Mouse (Mus musculus) urinary bladder, postnatal 10 days (tissue): ENCODE measurements around the gene Wdr38.
"Not testable (repeated sequence)": the region's sequence is repeated elsewhere in the genome, so short reads cannot be mapped to it uniquely, and the experiment has no call there.

Experiments
- DNase-seq: peaks from one replicate; pipeline ENCODE4 v3.0.0; 2022; ENCODE audit warnings: low spot score

Gene Wdr38

GRCm38 (mm10) chr2:38992452-38992851, 4.8 kb upstream of the Wdr38 start:
- DNase-seq, result no peak

GRCm38 (mm10) chr2:38999381-38999780, 2.1 kb downstream of the Wdr38 start:
- no peak for DNase-seq

GRCm38 (mm10) chr2:38999910-39000586, 2.8 kb downstream of the Wdr38 start:
- no peak for DNase-seq

GRCm38 (mm10) chr2:39000587-39000919, 3.3 kb downstream of the Wdr38 start:
- DNase-seq, result no peak

GRCm38 (mm10) chr2:39001866-39002265, 4.6 kb downstream of the Wdr38 start:
- no peak for DNase-seq

- no peak for DNase-seq
These were observed 5.8 kb downstream of the Wdr38 start for GRCm38 (mm10) chr2:39003106-39003505.

DNA sequence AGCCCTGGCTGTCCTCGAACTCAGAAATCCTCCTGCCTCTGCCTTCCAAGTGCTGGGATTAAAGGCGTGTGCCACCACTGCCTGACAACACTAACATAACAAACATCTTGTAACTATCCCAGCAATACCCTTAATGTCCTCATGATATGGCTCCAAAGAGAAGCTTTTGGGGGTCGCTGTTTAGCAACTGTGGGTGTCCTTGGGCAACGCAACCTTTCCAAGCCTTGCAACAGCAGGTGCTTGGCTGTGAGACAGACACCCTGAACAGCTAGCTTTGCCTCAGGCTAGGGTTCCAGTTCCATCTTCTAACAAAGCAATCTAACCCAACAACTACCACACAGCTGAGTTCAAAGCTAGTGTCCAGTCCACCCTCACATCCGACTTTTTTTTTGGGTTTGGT, 6.2 kb downstream of the Wdr38 start:
- DNase-seq, result no peak

DNA sequence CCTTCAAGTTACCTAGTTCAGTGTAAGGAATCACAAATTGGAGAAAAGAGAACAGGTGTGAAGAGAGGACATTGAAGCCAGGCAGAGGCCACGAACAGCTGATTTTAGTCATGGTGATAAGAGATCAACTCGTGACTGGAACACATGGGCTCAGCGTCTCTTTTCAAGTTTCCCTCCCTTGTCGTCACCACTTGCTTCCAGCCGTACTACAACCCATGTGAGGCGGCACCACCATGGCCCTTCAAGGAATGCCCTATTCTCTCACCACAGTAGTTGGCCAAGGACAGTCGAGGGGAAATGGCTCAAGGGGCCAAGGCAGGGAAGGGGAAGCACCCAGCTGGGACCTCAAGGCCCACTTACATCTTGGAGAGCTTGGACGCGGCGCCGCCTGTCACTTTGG, 7.1 kb downstream of the Wdr38 start:
- DNase-seq, result no peak

DNA sequence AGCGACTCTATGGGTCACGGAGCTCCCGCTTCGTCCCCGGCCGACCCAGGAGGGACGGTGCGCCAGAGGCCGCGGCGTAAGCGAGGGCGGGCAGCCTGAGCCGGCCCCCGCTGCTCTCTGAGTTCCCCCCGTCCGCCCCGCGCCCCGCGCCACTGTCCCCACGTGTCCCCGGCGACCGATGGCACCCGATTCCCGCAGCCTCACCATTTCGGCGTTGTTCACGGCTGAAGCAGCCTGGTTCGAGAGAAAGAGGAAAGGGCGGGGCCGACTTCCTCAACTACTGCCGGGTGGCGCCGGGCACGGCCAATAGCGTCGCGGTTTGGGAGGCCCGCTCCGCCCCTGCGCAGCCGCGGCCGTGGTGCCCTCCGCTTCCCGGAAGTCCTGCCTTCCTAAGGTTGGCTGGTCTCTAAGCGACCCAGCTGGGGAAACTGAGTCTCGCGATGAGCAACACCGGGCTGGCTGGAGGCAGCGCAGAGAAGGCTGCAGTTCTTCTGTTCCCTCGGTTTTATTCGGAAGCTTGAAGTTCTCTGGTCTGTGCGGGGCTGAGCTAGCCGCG, 7.7 kb downstream of the Wdr38 start, which contains the start of gene Arpc5l:
Gene Arpc5l, plus strand, starts transcription at position 469 of the 556 bp plus-strand sequence.
- DNase-seq, result peak; percentile 66

- DNase-seq, result no peak
These were observed 8.4 kb downstream of the Wdr38 start, which contains the start of gene Rpl35 for GRCm38 (mm10) chr2:39005574-39006079. Gene Rpl35, minus strand, starts transcription at chr2:39005624.

DNA sequence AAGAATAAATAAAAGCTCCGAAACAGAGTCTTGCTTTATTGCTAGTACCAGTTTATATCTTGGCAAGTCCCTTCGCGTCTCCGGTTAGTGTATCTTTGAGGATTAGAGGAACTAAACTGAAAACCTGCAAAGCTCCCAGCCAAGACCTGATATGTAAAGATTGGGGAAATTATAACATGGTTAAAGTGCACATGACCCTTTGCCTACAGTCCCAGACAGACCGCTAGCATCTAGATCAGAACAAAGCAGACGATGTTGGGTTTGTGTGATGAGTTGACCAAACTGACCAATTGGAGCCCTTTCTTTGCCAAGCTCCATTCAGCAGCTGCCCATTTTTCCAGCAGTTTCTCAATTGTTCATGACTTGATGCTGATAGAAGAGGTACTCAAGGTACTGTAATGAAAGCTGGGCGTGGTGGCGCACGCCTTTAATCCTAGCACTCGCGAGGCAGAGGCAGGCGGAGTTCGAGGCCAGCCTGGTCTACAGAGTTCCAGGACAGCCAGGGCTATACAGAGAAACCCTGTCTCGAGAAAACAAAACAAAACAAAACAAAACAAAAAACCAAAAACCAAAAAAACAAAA, 9.0 kb downstream of the Wdr38 start:
- DNase-seq, result no peak

GRCm38 (mm10) chr2:39007865-39008264, 10.6 kb downstream of the Wdr38 start:
- DNase-seq, result peak; percentile 80

DNA sequence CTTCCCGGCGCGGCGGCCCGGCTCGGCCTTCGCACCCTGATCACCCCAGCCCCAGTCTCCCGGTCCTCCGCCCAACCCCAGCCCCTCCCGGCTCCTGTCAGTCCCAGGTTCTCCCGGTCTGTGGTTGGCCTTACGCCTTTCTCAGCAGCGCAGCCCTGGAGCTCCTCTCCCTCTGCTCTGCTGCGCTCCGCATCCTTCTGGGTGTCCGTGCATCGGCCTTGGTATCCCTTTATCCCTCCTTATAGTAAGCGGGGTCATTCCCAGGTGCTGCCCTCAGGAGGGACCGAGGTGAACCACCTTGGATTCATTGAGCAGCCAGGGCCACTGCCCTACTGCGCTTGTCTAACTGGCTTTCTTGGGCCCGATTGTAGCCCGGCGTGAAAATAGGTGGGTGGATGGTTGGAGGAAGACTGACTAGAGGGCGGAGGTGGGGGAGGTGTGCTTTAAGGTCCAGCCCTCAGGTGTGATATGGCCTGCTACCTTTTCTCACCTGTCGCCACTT, 11.1 kb downstream of the Wdr38 start:
- no peak for DNase-seq

DNA sequence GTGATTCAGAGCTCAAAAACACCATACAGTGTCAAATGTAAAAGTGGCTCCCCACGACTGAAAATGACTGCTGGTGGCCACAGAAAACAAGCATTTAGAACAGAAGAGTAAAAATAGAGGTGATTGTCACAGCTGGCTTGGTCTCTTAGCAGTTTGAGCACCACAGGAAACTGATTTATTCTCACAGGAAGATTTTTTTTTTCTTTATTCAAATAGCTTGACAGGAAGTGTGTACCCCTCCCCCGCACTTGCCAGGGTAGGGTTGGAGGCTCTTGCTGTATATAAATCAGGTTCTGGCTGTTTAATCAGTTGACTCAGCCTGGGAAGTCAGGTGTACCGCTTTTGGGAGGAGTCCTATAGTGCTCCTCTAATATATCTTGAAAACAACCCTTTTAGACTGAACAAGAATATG, 11.7 kb downstream of the Wdr38 start:
- no peak for DNase-seq

GRCm38 (mm10) chr2:39010144-39010543, 12.9 kb downstream of the Wdr38 start:
- not testable (repeated sequence) for DNase-seq

- no peak for DNase-seq
These were observed 14.0 kb downstream of the Wdr38 start for GRCm38 (mm10) chr2:39011264-39011663.

- DNase-seq, result no peak
These were observed 14.7 kb downstream of the Wdr38 start for GRCm38 (mm10) chr2:39011971-39012370.

- DNase-seq, result no peak
These were observed 15.5 kb downstream of the Wdr38 start for GRCm38 (mm10) chr2:39012768-39013279.

DNA sequence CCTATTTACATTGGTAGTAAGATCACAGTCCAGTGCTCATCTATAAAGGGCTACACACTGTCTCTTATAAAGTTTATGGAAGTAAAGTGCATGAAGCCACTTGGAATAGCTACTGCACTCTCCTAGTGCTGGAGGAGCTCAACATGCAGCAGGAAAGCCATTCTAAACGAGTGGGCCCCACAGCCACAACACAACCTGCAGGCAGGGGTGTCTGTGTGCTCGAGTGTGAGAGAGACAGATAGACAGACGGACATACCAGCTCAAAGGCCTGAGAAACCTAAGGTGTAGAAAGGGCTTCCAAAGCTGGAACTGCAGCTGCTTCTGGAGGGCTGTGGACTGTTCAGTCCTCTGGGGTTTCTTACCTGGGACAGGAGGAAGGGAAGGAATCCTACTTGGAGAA, 19.3 kb downstream of the Wdr38 start:
- no peak for DNase-seq

DNA sequence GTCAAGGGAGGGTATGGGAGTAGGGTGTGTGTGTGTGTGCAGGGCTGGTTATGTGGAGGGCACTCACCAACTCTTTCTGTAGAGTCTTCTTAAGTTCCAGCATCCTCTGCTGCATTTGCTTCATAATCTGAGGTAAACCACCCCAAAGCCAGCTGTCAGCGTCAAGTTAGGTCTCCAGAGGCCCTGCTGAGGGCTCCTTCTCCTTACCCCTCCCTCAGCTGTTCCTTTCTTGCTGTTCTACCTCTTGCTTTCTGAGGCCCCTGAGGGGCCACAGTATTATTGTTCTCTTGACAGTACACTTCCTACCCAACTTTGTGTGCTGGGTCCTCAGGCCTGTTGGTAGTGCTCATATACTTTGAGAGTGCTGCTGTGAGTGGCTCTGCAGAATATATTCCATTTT, 22.7 kb downstream of the Wdr38 start:
- no peak for DNase-seq

- DNase-seq, result no peak
These were observed 34.3 kb downstream of the Wdr38 start for GRCm38 (mm10) chr2:39031611-39032010.

DNA sequence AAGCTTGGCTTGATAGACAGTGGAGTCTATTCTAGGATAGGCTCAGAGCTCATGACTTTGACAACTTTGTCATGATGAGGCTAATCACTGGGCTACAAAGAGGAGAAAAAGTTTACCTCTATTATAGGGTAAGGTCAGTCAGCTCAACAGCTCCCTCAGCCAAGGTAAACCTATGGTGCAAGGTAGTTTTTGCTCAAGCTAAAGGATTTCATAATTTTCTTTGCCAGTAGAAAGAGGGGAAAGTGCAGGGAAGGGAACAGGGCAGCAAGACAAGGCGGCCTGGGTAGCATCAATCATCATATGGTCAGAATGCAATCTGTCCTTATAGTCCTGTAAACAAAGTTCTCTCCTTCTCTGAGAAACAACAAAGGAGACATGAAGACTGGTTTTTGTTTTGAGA, 42.9 kb downstream of the Wdr38 start:
- DNase-seq, result no peak

DNA sequence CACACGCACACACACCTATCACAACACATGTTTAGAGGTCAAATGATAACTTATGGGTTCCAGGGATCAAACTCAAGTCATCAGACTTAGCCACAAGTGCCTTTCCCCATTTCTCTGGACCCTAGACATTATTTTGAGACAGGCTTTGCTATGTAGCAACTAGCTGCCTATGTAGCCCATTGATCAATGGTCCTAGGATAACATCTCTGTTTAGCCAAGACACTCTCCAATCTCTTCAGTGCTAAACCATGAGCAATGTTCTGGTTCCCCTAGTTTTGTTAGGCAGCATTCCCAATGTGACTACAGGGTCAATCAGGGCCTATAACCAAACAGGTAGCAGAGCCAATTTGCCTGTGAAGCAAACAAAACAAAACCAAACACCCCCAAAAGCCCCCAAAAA, 51.2 kb downstream of the Wdr38 start:
- no peak for DNase-seq
